Mouse (Mus musculus) layer of hippocampus, adult 18-20 months (tissue): ENCODE measurements around the gene Syne1. TPM values are rescaled to one million over a fixed set of nuclear protein-coding genes. Genes with fewer than 3 reads are reported as not detected.

Source experiments
- DNase-seq, 2 experiments: peaks; one replicate each; pipeline ENCODE4 v3.0.0; 2022; ENCODE audit warnings: low spot score in 2 of 2
- total RNA-seq, 2 experiments: library from RNA; stranded (reverse); gene quantifications; 2 replicates each; pipeline ENCODE4 v1.2.3; 2021

Syne1 gene
- total RNA-seq, 2 experiments from 2014 or later = 296 to 313 TPM

DNA sequence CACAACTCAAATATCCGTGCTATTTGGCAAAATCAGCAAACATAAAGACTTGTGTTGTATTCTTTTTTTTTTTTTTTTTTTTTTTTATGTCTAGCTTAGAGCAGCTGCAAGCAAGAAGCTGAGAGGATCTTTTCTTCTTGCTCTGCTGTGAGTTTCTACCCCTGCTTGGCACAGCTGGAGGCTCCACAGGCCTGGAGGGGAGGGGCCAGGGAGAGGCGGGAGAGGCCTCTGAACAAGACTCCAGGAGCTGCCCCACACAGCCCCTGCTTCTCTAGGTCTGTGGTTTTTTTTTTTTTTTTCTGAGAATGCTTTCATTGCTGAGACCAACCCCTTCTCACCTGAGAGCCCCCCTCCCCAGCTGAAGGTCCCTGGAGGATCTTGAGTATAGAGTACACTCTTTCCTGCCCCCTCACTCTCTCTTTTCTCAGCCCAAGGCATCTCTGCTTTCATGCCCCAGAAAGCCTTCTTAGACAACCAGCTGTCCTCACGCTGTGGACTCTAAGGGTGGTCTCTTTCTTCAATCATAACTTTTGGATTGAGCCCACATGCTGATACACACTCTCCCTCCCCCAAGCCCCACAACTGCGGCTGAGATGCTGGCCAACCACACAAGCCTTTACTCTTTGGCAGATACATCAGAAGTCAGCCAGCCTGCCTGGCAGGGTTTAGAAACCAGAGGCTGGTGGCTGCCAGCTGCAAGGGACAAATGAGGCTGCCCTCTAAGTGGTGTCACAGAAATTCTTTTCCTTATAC is 241.1 kb downstream of the Syne1 start:
- no peak for DNase-seq

DNA sequence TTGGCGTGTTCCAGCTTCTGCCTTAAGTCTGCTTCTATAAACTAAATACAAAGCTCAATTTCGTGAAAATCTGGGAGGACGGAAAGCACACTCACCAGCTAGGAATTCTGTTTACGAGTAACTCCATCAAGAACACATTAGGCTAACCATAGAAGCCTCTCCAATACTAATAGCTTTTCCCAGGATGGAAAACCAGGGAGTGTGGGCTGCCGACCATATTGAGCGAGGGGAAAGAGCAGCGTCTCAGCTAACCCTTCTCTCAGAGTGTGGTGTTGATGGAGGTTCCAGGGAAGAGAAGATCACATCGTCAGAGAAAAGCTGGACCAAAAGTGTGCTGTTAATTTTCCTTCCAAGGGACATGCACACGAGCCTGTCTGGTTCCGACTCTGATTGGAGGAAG is 241.9 kb downstream of the Syne1 start:
- DNase-seq = no peak

- no peak for DNase-seq
Observed at GRCm38 (mm10) chr10:5305555-5305954, 245.7 kb downstream of the Syne1 start.

GRCm38 (mm10) chr10:5295291-5295891 is 255.9 kb downstream of the Syne1 start:
- no peak for DNase-seq

DNA sequence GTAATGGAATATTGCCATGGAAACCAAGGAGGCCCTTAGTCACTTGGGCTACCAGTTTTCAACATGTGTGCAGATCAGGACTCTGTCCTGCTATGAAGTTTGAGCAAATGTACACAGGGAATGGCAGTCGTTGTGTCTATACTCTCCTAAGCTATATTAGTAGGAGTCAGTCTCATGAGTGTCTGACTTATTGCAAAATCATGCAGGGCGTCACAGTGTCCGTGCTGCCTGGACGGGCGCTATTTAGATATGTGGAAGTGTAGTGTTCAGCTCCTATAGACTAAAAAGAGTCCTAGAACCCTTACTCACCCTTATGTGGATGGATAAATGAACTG is 261.7 kb downstream of the Syne1 start:
- DNase-seq = no peak

GRCm38 (mm10) chr10:5288716-5289574 is 262.3 kb downstream of the Syne1 start:
- peak; percentile 64 to 80 for DNase-seq

GRCm38 (mm10) chr10:5288262-5288661 is 263.0 kb downstream of the Syne1 start:
- no peak for DNase-seq

GRCm38 (mm10) chr10:5275769-5276168 is 275.5 kb downstream of the Syne1 start:
- no peak for DNase-seq

DNA sequence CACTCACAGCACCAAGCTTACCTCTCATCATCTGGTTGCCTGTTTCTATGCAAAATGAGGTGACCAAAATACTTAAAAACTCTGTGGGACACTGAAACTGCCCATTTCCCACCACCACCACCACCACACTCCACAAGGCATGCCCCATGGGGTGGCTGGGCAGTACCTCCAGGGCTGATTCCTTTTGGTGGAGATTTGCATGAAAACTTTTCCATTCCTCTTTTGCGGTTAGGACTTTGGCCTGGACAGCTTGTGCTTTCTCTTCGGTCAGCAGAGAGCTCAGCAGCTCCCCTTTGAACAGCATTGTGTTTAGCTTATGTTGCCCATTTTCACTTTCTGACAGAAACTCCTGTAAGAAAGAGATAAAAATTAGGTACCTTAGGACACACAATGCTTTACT is 280.6 kb downstream of the Syne1 start:
- no peak for DNase-seq

- DNase-seq = peak in 1 of 2 experiments; percentile 17
Observed at GRCm38 (mm10) chr10:5264418-5264817, 286.9 kb downstream of the Syne1 start.

- DNase-seq = no peak
Observed at GRCm38 (mm10) chr10:5262636-5263035, 288.6 kb downstream of the Syne1 start.

- no peak for DNase-seq
Observed at GRCm38 (mm10) chr10:5256686-5257085, 294.6 kb downstream of the Syne1 start.

GRCm38 (mm10) chr10:5253752-5254151 is 297.5 kb downstream of the Syne1 start:
- DNase-seq = no peak

DNA sequence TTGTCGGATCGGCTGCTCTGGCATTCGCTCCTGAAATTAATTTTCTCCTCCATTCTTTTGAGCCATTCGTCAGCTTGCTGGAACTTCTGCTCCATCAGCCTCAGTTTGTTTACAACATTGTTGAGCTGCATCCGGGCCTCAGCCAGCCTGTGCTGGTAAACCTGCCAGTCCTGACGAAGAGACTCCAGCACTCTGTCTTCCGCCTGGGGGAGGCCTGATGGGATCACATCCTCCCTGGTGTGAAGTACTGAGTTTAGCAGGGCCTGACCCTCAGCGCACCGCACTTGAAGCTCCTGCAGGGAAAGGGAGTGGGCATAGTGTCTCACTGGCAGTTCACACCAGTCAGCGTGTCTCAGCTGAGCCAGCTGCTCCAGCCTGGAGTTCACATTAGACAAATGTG is 300.6 kb downstream of the Syne1 start:
- no peak for DNase-seq

DNA sequence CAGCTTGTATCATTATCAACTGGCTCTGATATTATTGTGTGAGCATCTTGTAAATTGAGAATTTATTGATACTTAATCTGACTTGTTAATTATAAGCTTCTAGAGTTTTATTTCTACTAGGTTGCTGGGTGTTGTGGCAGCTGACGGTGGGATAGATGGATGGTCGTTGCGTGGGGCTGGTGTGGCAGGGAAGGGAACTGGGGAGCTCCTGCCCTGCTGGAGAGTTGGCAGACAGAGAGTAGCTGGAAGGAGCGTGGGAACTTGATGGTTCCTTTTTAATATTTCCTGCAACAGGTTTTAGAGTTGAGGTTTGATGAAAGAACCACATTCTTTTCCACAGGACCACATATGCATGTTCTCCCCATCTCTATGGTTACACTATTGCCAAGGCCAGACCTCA is 311.6 kb downstream of the Syne1 start:
- no peak for DNase-seq

- no peak for DNase-seq
Observed at GRCm38 (mm10) chr10:5236926-5237325, 314.4 kb downstream of the Syne1 start.

- no peak for DNase-seq
Observed at GRCm38 (mm10) chr10:5236171-5236570, 315.1 kb downstream of the Syne1 start.

GRCm38 (mm10) chr10:5234721-5235501 is 316.4 kb downstream of the Syne1 start:
- peak in 1 of 2 experiments; percentile 57 for DNase-seq

DNA sequence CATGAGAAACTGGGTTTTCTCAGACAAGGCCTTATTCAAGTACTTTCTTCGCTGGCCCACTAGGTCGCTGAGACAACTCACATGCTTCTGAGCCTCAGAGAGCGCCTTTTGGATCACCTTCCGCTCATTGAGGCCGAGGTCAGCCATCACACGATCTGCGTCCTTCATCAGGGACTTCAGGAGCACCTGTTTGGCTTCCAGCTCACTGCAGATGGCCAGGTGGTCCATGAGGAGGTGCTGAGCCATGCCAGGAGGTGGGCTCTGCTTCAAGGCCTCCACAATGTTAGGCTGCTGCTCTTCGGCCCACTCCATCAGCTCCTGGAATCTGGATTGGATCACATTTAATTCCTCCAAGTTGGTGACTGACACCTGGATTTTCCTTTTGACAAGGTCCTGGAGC is 322.2 kb downstream of the Syne1 start:
- DNase-seq = no peak

DNA sequence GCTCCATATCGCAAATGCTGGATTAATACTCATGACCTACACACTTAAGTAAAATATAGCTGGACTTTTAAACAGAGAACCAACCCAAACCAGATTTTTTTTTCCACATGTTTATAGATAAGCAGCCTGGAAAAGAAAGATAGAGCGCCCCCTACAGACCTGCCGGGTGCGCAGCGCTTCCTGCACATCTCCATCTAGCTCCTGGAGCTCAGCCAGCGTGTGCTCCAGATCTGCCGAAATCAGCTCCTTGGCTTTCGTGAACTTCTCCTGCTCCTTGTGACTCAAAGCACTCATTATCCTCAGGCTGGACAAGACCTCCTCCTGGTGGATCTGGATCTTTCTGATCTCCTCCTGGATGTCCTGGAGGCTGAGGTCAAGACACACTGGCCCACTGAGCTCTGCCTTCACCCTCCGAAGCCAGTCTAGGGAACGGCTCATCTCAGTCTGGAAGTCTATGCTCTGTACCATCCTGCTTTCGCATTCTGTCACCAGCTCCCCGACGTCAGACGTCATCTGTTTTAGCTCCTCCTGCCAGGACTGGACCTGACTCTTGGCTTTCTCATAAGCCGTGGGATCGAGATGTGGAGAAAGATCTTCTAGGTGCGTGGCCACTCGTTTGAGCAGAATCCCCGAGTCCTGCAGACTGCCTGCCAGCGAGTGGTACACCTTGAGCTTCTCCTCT is 323.7 kb downstream of the Syne1 start:
- peak in 1 of 2 experiments; percentile 44 for DNase-seq

GRCm38 (mm10) chr10:5215943-5216342 is 335.3 kb downstream of the Syne1 start:
- no peak for DNase-seq
